Mouse (Mus musculus): ENCODE data around the gene Grk3. TPM values are rescaled to one million over a fixed set of nuclear protein-coding genes. Genes with fewer than 3 reads are reported as not detected.

Gene Grk3
- 2.9 and 4.4 TPM in 2 replicates for polyA plus RNA-seq (2015; fragmentation: Nextera tagmentation; extraction: Ambion mirVana)

DNA sequence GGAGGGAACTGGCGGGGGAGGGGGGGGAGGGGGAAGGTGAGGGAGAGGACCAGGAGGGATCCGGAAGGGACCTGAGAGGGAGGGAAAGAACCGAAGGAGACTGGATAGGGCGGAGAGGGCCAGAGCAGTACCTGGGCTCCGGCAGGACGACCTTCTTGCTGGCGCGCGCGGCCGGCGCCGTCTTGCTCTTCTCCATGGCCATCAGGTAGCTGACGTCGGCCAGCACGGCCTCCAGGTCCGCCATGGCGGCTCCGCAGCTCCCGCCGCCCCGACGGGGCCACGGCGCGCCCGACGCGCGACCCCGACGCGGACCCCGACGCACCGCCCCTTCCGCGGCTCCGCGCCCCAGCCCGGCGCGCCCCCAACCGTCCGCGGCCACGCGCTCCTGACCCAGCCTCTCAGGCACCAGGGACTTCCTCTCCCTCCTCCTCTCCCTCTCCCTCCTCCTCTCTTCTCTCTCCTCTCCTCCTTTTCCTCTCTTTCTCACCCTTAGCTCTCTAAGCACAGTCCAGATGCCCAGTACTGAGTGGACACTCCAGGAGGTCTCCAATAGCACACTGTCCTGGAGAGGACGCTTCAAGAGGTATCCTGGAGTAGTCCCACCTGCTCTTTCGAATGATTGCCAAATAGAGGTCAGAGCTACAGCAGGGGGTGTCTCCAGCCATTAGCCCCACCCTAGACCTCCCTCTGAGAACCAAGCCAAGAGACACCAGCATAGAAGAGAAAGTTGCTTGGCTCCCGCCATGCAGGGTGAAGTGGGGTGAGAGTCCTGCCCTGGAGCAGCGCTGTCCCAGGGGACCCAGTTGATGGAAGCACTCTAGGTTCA is at the start of gene Grk3:
Grk3 (minus strand) TSS at position 556 of the 826 bp plus-strand sequence.
- Histone ChIP-seq H3K4me1 (replicated peaks; ENCODE audit: control insufficient read depth, insufficient read depth, low read length) (no peaks in the 10 kb centered on the region; the same call in 1 of the 2 replicates), H3K4me3 (ENCODE audit: low read depth, low read length) (peak within 1 kb of the TSS; percentile 68), H3K27ac (ENCODE audit: low read depth, low read length) (peak within 1 kb of the TSS; percentile 60), H3K27me3 (replicated peaks; ENCODE audit: control insufficient read depth, insufficient read depth, low read length) (no peaks in the 10 kb centered on the region), H3K9ac (ENCODE audit: low read depth, low read length) (peak within 1 kb of the TSS; percentile 62), H3K4me2 (replicated peaks; ENCODE audit: low read depth) (peak within 1 kb of the TSS; percentile 81), H3K9me3 (ENCODE audit: control insufficient read depth) (no peaks in the 10 kb centered on the region), H3K36me3 (ENCODE audit: control insufficient read depth, insufficient read depth) (no peaks in the 10 kb centered on the region)
- ATAC-seq, result peak; percentile 80
- TF ChIP-seq CTCF (IDR thresholded peaks at IDR 0.05; ENCODE audit: low read depth), result 0 out of 2 replicates have a peak, but pooled peaks have one; percentile 3
- 10% methylated on average over 13 of the region's 52 CpGs for WGBS

- Histone ChIP-seq H3K9ac (ENCODE audit: low read depth, low read length) (no peak overlapping the region), H3K4me2 (replicated peaks; ENCODE audit: low read depth) (no peak overlapping the region), H3K4me3 (ENCODE audit: low read depth, low read length) (no peak overlapping the region), H3K36me3 (ENCODE audit: control insufficient read depth, insufficient read depth) (no peaks in the 10 kb centered on the region), H3K4me1 (replicated peaks; ENCODE audit: control insufficient read depth, insufficient read depth, low read length) (no peaks in the 10 kb centered on the region), H3K9me3 (ENCODE audit: control insufficient read depth) (no peaks in the 10 kb centered on the region), H3K27ac (ENCODE audit: low read depth, low read length) (no peak overlapping the region), H3K27me3 (replicated peaks; ENCODE audit: control insufficient read depth, insufficient read depth, low read length) (no peaks in the 10 kb centered on the region)
- ATAC-seq, result peak; percentile 58; the same call in 1 of the 2 replicates
- WGBS, result 4% methylated on average over 16 of the region's 16 CpGs
- peak; percentile 100 for TF ChIP-seq CTCF (IDR thresholded peaks at IDR 0.05; ENCODE audit: low read depth)
Observed at GRCm38 (mm10) chr5:113054308-113054707, 38.7 kb upstream of the Grk3 start.

- 0 out of 2 replicates have a peak, but pooled peaks have one; percentile 4 for TF ChIP-seq CTCF (IDR thresholded peaks at IDR 0.05; ENCODE audit: low read depth)
- Histone ChIP-seq H3K9me3 (ENCODE audit: control insufficient read depth) (no peaks in the 10 kb centered on the region), H3K36me3 (ENCODE audit: control insufficient read depth, insufficient read depth) (no peaks in the 10 kb centered on the region), H3K9ac (ENCODE audit: low read depth, low read length) (no peak overlapping the region), H3K4me2 (replicated peaks; ENCODE audit: low read depth) (no peak overlapping the region), H3K27me3 (replicated peaks; ENCODE audit: control insufficient read depth, insufficient read depth, low read length) (no peaks in the 10 kb centered on the region), H3K4me3 (ENCODE audit: low read depth, low read length) (no peak overlapping the region), H3K27ac (ENCODE audit: low read depth, low read length) (no peak overlapping the region), H3K4me1 (replicated peaks; ENCODE audit: control insufficient read depth, insufficient read depth, low read length) (no peaks in the 10 kb centered on the region)
- WGBS, result 52% methylated on average over 7 of the region's 7 CpGs
- no peak for ATAC-seq
Observed at GRCm38 (mm10) chr5:113050581-113051185, 35.1 kb upstream of the Grk3 start.

GRCm38 (mm10) chr5:113049876-113050275 is 34.3 kb upstream of the Grk3 start:
- H3K4me1 ChIP-seq (replicated peaks; ENCODE audit: control insufficient read depth, insufficient read depth, low read length), result no peaks in the 10 kb centered on the region
- TF ChIP-seq CTCF (IDR thresholded peaks at IDR 0.05; ENCODE audit: low read depth), result no peak
- no peaks in the 10 kb centered on the region for H3K27me3 ChIP-seq (replicated peaks; ENCODE audit: control insufficient read depth, insufficient read depth, low read length)
- ATAC-seq, result no peak
- H3K9ac ChIP-seq (ENCODE audit: low read depth, low read length), result no peak overlapping the region
- no peak overlapping the region for H3K27ac ChIP-seq (ENCODE audit: low read depth, low read length)
- no peaks in the 10 kb centered on the region for H3K36me3 ChIP-seq (ENCODE audit: control insufficient read depth, insufficient read depth)
- no peak overlapping the region for H3K4me3 ChIP-seq (ENCODE audit: low read depth, low read length)
- H3K4me2 ChIP-seq (replicated peaks; ENCODE audit: low read depth), result no peak overlapping the region
- no peaks in the 10 kb centered on the region for H3K9me3 ChIP-seq (ENCODE audit: control insufficient read depth)

- Histone ChIP-seq H3K4me1 (replicated peaks; ENCODE audit: control insufficient read depth, insufficient read depth, low read length) (no peaks in the 10 kb centered on the region), H3K4me2 (replicated peaks; ENCODE audit: low read depth) (no peak overlapping the region), H3K4me3 (ENCODE audit: low read depth, low read length) (no peak overlapping the region), H3K27ac (ENCODE audit: low read depth, low read length) (no peak overlapping the region), H3K9me3 (ENCODE audit: control insufficient read depth) (no peaks in the 10 kb centered on the region), H3K27me3 (replicated peaks; ENCODE audit: control insufficient read depth, insufficient read depth, low read length) (no peaks in the 10 kb centered on the region), H3K36me3 (ENCODE audit: control insufficient read depth, insufficient read depth) (no peaks in the 10 kb centered on the region), H3K9ac (ENCODE audit: low read depth, low read length) (no peak overlapping the region)
- ATAC-seq, result no peak
- no peak for TF ChIP-seq CTCF (IDR thresholded peaks at IDR 0.05; ENCODE audit: low read depth)
- WGBS, result 86% methylated on average over 10 of the region's 10 CpGs
Observed at GRCm38 (mm10) chr5:113045511-113046273, 30.1 kb upstream of the Grk3 start.

DNA sequence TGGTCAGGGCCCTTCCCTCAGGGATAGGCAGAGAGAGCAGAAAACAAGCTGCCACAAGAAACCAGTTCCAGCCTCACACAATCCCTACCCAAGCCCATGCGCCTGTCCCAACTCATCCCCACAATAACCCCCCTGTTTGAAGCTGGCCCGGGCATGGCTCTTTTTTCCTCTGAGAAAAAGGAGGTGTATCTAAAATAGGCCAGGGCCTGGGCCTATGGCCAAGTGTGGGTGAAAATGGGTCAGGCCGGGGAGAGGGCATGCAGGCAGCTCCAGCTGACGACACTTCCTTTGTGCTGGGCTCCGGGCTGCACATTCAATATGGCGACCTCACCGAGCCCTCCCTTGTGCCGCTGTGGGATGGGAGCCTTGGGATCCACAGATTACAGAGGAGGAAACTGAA is 27.9 kb upstream of the Grk3 start:
- Histone ChIP-seq H3K4me1 (replicated peaks; ENCODE audit: control insufficient read depth, insufficient read depth, low read length) (no peaks in the 10 kb centered on the region), H3K27me3 (replicated peaks; ENCODE audit: control insufficient read depth, insufficient read depth, low read length) (no peaks in the 10 kb centered on the region), H3K36me3 (ENCODE audit: control insufficient read depth, insufficient read depth) (no peaks in the 10 kb centered on the region), H3K4me3 (ENCODE audit: low read depth, low read length) (no peak overlapping the region), H3K27ac (ENCODE audit: low read depth, low read length) (no peak overlapping the region), H3K9ac (ENCODE audit: low read depth, low read length) (no peak overlapping the region), H3K9me3 (ENCODE audit: control insufficient read depth) (no peaks in the 10 kb centered on the region), H3K4me2 (replicated peaks; ENCODE audit: low read depth) (no peak overlapping the region)
- 89% methylated on average over 8 of the region's 8 CpGs for WGBS
- ATAC-seq, result no peak
- TF ChIP-seq CTCF (IDR thresholded peaks at IDR 0.05; ENCODE audit: low read depth), result no peak

Measured in intestine, postnatal 0 days (tissue).